Mouse (Mus musculus) liver, adult 2 months (tissue): ENCODE measurements around the gene Prnp. TPM values are rescaled to one million over a fixed set of nuclear protein-coding genes. Genes with fewer than 3 reads are reported as not detected.
A peak's percentile ranks its signal among the peaks of the same experiment; 100 is the strongest.

Source experiments
- DNase-seq: peaks from one replicate; pipeline ENCODE4 v3.0.0-alpha.2; 2011; ENCODE audit warnings: low read depth, low spot score; ENCODE audit errors: extremely low read depth
- H3K27ac ChIP-seq: fragments of 200-500 bp; replicated peaks from 2 replicates; pipeline ENCODE4 v1.5.1; 2012; ENCODE audit warnings: low read depth, mild to moderate bottlenecking, control low read depth, inconsistent platforms, low read length; ENCODE audit not compliant: insufficient read depth
- H3K27me3 ChIP-seq: fragments of 200-500 bp; 2 replicates; pipeline ENCODE4 v1.6.1; 2012; ENCODE audit warnings: mild to moderate bottlenecking, moderate library complexity, low read length, inconsistent platforms; ENCODE audit not compliant: control insufficient read depth, insufficient read depth
- H3K36me3 ChIP-seq: fragments of 200-500 bp; 2 replicates; pipeline ENCODE4 v1.6.1; 2012; ENCODE audit warnings: low read length, inconsistent platforms; ENCODE audit not compliant: control insufficient read depth, insufficient read depth
- H3K4me1 ChIP-seq: fragments of 200-500 bp; 2 replicates; pipeline ENCODE4 v1.6.1; 2011; ENCODE audit warnings: low read length; ENCODE audit not compliant: control insufficient read depth, insufficient read depth
- H3K4me3 ChIP-seq: fragments of 200-500 bp; 2 replicates; pipeline ENCODE4 v1.5.1; 2011; ENCODE audit warnings: low read depth, mild to moderate bottlenecking, control low read depth, low read length, moderate library complexity; ENCODE audit not compliant: insufficient read depth
- H3K79me2 ChIP-seq: fragments of 200-500 bp; 2 replicates; pipeline ENCODE4 v1.6.1; 2012; ENCODE audit warnings: inconsistent platforms, mild to moderate bottlenecking, low read length, moderate library complexity; ENCODE audit not compliant: control insufficient read depth, insufficient read depth
- H3K9ac ChIP-seq: fragments of 200-500 bp; 2 replicates; pipeline ENCODE4 v1.6.1; 2012; ENCODE audit warnings: low read depth, mild to moderate bottlenecking, control low read depth, inconsistent platforms, low read length
- CTCF ChIP-seq: fragments of 200-500 bp; IDR thresholded peaks from 2 replicates; pipeline ENCODE4 v1.5.1; 2011; ENCODE audit warnings: low read depth, low read length, control low read depth
- POLR2A ChIP-seq: fragments of 200-500 bp; IDR thresholded peaks from 2 replicates; pipeline ENCODE4 v1.6.1; 2011; ENCODE audit warnings: low read length, control low read depth; ENCODE audit not compliant: insufficient read depth; ENCODE audit errors: extremely low read depth
- WGBS: fragments of 180-500 bp; shearing (Covaris S2); methylation state at CpG from one replicate; pipeline ENCODE4 v1.1.7; 2018; 5-methylcytosine and 5-hydroxymethylcytosine counted together
- polyA plus RNA-seq: library from polyadenylated mRNA; depleted of rRNA; stranded (reverse); fragments of >200 nt; gene quantifications from 2 replicates; pipeline ENCODE4 v1.2.3, GENCODE M21; 2012
- total RNA-seq: library from RNA; depleted of rRNA; stranded (reverse); fragments of >200 nt; gene quantifications from 2 replicates; pipeline ENCODE4 v1.2.3, GENCODE M21; 2014

Prnp gene
- total and polyA plus RNA-seq, 2 experiments = 20.4 to 31.5 TPM

DNA sequence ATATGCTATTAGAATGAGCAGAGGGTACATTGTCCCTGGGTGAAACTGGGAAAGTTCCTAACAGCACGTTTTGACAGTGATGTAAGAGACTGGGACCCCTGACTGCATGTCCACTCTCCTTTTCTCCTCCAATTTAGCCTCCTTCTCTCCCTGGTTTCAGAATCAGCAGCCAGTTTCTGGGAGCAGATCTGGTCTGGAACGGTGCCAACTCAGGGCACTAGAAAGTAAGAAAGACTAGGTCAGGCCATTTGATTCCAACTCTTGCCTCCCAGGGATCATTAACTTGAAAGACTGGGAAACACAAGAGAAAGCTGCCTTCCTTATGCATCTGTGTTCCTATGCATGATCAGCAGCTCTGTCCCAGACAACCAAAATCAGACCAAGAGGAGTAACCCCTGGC lies 42.7 kb downstream of the Prnp start:
- Histone ChIP-seq H3K27ac (no peak overlapping the region), H3K27me3 (0 out of 2 replicates have a peak, but pooled peaks cover 5% of the 10 kb centered on the region), H3K9ac (no peak overlapping the region), H3K4me1 (no peaks in the 10 kb centered on the region; the same call in 1 of the 2 replicates), H3K4me3 (no peak overlapping the region), H3K36me3 (no peaks in the 10 kb centered on the region), H3K79me2 (no peaks in the 10 kb centered on the region)
- WGBS = 40% methylated on average over 2 of the region's 2 CpGs
- DNase-seq = no peak
- no peak for TF ChIP-seq POLR2A
- no peak for TF ChIP-seq CTCF

DNA sequence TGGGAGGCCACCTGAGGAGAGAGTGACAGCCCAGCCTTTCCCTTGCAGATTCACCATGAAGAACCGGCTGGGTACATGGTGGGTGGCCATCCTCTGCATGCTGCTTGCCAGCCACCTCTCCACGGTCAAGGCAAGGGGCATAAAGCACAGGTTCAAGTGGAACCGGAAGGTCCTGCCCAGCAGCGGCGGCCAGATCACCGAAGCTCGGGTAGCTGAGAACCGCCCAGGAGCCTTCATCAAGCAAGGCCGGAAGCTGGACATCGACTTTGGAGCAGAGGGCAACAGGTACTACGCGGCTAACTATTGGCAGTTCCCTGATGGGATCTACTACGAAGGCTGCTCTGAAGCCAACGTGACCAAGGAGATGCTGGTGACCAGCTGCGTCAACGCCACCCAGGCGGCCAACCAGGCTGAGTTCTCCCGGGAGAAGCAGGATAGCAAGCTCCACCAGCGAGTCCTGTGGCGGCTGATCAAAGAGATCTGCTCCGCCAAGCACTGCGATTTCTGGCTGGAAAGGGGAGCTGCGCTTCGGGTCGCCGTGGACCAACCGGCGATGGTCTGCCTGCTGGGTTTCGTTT lies 43.3 kb downstream of the Prnp start:
- peak; percentile 31 for DNase-seq
- no peaks in the 10 kb centered on the region for H3K79me2 ChIP-seq

DNA sequence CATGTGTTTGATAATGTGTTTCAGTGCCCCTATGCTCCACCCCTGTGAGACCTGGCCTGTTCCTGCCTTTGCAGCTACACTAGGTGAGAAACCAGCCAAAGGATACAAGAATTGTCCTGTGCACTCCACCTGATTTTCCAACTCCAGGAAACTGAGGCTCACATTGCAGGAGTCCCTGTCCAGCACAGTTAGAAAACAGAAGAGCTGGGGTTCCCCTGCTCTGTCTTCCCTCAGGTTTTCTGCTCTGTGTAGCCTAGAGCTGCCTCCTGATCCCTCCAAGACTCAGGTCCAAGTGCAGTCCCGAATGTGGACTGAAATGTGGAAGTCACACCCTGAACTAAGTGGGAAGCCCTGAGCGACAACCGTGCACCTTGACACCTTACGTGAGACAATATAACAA lies 44.0 kb downstream of the Prnp start:
- Histone ChIP-seq H3K27me3 (0 out of 2 replicates have a peak, but pooled peaks cover 5% of the 10 kb centered on the region), H3K4me3 (no peak overlapping the region), H3K9ac (no peak overlapping the region), H3K36me3 (no peaks in the 10 kb centered on the region), H3K79me2 (no peaks in the 10 kb centered on the region), H3K4me1 (no peaks in the 10 kb centered on the region; the same call in 1 of the 2 replicates), H3K27ac (no peak overlapping the region)
- no peak for DNase-seq
- WGBS = 94% methylated on average over 4 of the region's 4 CpGs
- TF ChIP-seq POLR2A (no peak), CTCF (no peak)

More for the DNA sequence above, 43.3 kb downstream of the Prnp start:
- Histone ChIP-seq H3K4me3 (no peak overlapping the region), H3K27ac (no peak overlapping the region), H3K9ac (no peak overlapping the region), H3K4me1 (no peaks in the 10 kb centered on the region; the same call in 1 of the 2 replicates), H3K27me3 (0 out of 2 replicates have a peak, but pooled peaks cover 5% of the 10 kb centered on the region), H3K36me3 (no peaks in the 10 kb centered on the region)
- 14% methylated on average over 29 of the region's 29 CpGs for WGBS
- TF ChIP-seq POLR2A = no peak
- TF ChIP-seq CTCF = no peak

DNA sequence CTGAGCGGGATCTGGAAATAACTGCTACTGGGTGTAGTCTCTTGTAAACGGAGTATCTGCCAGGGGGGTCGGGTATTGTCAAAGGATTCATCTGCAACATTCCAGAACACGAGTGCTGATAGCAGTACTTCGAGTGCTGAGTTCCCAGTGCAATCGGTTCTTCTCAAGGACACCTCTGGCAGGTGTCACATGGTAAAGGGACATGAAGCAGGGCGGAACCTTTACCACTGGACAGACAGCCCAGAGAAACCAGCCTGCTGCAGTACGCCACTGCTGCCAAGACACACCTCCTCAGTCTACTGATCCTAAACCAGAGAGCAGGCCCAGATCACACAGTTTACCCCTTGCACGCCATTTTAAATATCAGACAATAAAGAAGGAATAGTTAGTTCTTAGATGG lies 45.1 kb downstream of the Prnp start:
- no peak overlapping the region for H3K27ac ChIP-seq
- H3K4me1 ChIP-seq = no peaks in the 10 kb centered on the region; the same call in 1 of the 2 replicates
- no peak overlapping the region for H3K9ac ChIP-seq
- no peaks in the 10 kb centered on the region for H3K79me2 ChIP-seq
- 47% methylated on average over 9 of the region's 9 CpGs for WGBS
- H3K27me3 ChIP-seq = 0 out of 2 replicates have a peak, but pooled peaks cover 5% of the 10 kb centered on the region
- DNase-seq = peak; percentile 29
- no peak overlapping the region for H3K4me3 ChIP-seq
- H3K36me3 ChIP-seq = no peaks in the 10 kb centered on the region
- TF ChIP-seq CTCF = no peak
- TF ChIP-seq POLR2A = no peak

DNA sequence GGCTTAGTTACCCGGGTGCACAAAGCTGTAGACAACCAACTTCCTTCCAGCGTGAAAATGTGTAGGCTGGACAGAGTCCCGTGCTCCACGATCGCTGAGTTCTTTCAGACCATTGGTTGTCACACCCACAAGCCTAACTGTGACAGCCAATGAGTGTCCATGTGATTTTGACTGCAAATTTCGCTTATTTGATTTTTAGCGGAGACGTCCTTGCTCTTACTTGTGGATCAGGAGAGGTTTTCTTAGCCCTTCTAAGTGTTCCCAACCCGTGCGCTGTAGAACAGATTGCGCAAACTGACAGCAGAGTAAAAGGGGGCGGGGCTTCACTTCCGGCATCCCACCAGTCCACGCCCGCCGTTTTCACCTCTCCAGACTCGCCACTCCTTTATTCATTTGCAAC lies 45.5 kb downstream of the Prnp start:
- Histone ChIP-seq H3K4me1 (no peaks in the 10 kb centered on the region; the same call in 1 of the 2 replicates), H3K79me2 (no peaks in the 10 kb centered on the region), H3K9ac (no peak overlapping the region), H3K4me3 (no peak overlapping the region), H3K36me3 (no peaks in the 10 kb centered on the region), H3K27me3 (0 out of 2 replicates have a peak, but pooled peaks cover 5% of the 10 kb centered on the region), H3K27ac (no peak overlapping the region)
- WGBS = 7% methylated on average over 17 of the region's 17 CpGs
- DNase-seq = peak; percentile 18
- TF ChIP-seq CTCF = no peak

DNA sequence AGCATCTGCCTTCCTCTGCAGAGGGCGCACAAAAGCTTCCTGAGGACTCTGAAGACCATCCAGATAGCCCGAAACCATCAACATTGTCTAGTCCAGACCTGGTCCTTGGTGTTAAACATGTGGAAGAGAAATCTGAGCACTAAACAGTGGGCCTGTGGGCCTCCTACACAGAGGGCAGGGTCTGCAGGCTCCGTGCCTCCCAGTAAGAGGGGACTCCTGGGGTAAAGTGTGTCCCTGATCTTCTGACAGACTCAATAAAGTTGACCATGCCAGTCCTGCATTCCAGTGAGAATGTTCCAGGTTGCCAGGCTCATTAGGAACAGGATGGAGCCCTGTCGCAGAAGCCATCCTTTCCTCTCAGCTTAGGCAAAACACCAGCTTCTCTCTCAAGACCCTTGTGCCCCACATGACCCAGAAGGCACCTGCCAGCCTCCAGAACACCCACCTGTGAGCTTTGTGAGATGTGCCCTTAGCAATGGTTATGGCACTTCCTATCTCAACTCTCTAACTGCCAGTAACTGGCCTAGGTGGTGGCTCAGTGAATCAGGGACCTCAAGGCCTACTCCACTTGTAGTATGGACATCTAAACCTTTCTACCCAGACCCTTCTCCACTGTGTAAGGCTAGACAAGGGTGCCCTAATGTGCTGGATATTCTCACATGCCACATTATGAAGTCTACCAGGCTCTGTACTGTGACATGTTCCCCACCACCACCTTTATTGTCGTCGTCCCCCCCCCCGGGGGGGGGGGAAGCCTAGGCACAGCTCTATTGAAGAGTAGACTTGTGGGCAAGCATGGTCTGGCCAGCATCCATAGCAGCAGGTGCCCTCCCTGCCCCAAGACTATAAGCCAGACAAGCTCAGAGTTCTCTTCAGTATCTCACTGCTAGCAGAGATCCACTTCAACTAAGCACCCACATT lies 46.9 kb downstream of the Prnp start:
- H3K9ac ChIP-seq = no peak overlapping the region
- H3K27me3 ChIP-seq = no peaks in the 10 kb centered on the region
- 85% methylated on average over 7 of the region's 7 CpGs for WGBS
- no peak for DNase-seq
- no peaks in the 10 kb centered on the region for H3K36me3 ChIP-seq
- TF ChIP-seq CTCF (no peak), POLR2A (no peak)
- H3K79me2 ChIP-seq = no peaks in the 10 kb centered on the region
- H3K27ac ChIP-seq = no peak overlapping the region
- H3K4me1 ChIP-seq = no peaks in the 10 kb centered on the region; the same call in 1 of the 2 replicates
- no peak overlapping the region for H3K4me3 ChIP-seq
